Mouse (Mus musculus): ENCODE data around the gene Vash1.
A peak's percentile ranks its signal among the peaks of the same experiment; 100 is the strongest.

GRCm38 (mm10) chr12:86714026-86714425 is 35.5 kb downstream of the Vash1 start:
- TF ChIP-seq CTCF (IDR thresholded peaks at IDR 0.05; ENCODE audit: borderline replicate concordance, extremely low read depth, insufficient read depth, insufficient read length) (peak; percentile 37; the same call in 1 of the 2 replicates), POLR2A (IDR thresholded peaks at IDR 0.05; ENCODE audit: borderline replicate concordance, extremely low read depth, insufficient read depth, insufficient read length, poor library complexity, severe bottlenecking) (no peak)
